Mouse (Mus musculus): ENCODE data around the gene Syngr4. TPM values are rescaled to one million over a fixed set of nuclear protein-coding genes. Genes with fewer than 3 reads are reported as not detected.

The Syngr4 gene
- polyA plus RNA-seq, 1 experiment = 2.0 TPM

DNA sequence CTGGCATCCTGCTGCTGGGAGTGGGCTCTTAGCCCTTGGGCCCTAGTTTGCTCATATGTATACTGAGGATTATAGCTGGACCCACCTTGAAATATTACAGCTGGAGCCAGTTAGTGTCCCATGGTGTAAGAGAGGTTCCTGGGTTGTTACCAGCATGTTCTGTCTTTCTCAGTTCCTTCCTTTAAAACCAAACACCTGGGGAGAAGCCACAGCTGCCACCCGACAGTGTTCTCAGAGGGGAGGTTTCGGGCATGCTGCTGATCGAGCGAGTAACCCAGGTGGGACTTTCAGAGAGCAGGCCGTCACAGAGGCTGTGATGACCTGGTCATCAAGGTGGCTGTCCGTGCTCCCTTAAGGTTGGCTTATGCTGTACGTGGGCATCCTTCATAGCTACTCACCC lies 19.6 kb downstream of the Syngr4 start:
- H3K27ac ChIP-seq (ENCODE audit: insufficient read depth, low read length) = no peak overlapping the region
- H3K9ac ChIP-seq (ENCODE audit: low read depth, poor library complexity, severe bottlenecking) = no peak overlapping the region
- H3K9me3 ChIP-seq (replicated peaks; ENCODE audit: control insufficient read depth, insufficient read depth, low read length, poor library complexity, severe bottlenecking) = no peaks in the 10 kb centered on the region
- TF ChIP-seq EP300 (IDR thresholded peaks at IDR 0.05; ENCODE audit: insufficient read depth, low read depth, low read length) = no peak
- no peak for TF ChIP-seq CTCF (IDR thresholded peaks at IDR 0.05; ENCODE audit: low read depth, low read length)
- no peak for TF ChIP-seq POLR2A (IDR thresholded peaks at IDR 0.05; ENCODE audit: insufficient read depth, low read length)
- no peaks in the 10 kb centered on the region for H3K27me3 ChIP-seq (ENCODE audit: control insufficient read depth, insufficient read depth, low read length, poor library complexity, severe bottlenecking)
- no peak overlapping the region for H3K4me3 ChIP-seq (ENCODE audit: low read depth, low read length)
- H3K4me1 ChIP-seq (ENCODE audit: control insufficient read depth, insufficient read depth, low read length) = no peaks in the 10 kb centered on the region
- peaks cover 16% of the 10 kb centered on the region for H3K36me3 ChIP-seq (ENCODE audit: control insufficient read depth, insufficient read depth, low read length, poor library complexity, severe bottlenecking)

DNA sequence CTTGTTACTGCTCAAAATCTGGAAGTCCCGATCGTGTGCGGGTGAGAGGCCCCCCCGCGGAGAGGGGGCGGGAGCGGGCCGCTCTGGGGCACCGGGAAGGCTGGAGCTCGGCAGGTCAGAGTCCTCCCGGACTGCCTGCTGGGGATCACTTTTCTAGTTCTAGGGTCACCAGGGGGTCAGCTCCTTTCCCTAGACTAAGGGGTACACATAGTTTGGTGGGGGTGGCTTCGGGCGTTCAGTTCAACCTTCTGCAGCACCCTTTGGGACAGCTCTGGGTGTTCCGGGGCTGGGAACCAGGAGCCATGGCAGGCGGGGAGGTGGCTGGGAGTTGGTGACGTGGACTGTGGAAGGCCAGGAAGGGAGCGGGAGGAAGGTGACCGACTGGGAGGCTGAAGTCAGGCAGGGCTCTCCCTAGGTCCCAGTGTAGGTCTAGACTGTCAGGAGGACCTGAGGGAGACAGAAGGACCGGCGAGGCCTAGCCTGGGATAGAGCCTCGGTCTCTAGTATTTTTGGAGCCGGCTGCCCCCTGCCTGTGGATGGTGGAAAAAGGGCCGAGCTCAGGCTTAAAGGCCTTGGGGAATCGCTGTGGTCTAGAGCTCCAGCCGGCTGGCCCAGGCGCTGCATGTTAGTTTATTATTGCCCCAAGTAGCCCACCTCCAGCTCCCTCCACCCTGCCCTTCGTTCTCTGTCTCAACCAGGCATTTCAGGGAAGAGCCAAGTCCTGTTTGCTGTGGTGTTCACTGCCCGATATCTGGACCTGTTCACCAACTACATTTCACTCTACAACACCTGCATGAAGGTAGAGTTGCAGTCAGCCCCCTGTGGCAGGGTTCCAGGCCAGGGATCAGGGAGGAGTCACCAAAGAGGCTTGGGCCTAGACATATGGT lies 23.2 kb downstream of the Syngr4 start:
- TF ChIP-seq CTCF (IDR thresholded peaks at IDR 0.05; ENCODE audit: low read depth, low read length) (no peak), EP300 (IDR thresholded peaks at IDR 0.05; ENCODE audit: insufficient read depth, low read depth, low read length) (no peak)
- H3K9ac ChIP-seq (ENCODE audit: low read depth, poor library complexity, severe bottlenecking) = peak overlapping the region; percentile 94
- H3K27ac ChIP-seq (ENCODE audit: insufficient read depth, low read length) = 0 out of 2 replicates have a peak overlapping the region, but pooled peaks have one; percentile 34
- H3K27me3 ChIP-seq (ENCODE audit: control insufficient read depth, insufficient read depth, low read length, poor library complexity, severe bottlenecking) = no peaks in the 10 kb centered on the region
- H3K4me1 ChIP-seq (ENCODE audit: control insufficient read depth, insufficient read depth, low read length) = no peaks in the 10 kb centered on the region
- H3K4me3 ChIP-seq (ENCODE audit: low read depth, low read length) = peak overlapping the region; percentile 94
- no peaks in the 10 kb centered on the region for H3K9me3 ChIP-seq (replicated peaks; ENCODE audit: control insufficient read depth, insufficient read depth, low read length, poor library complexity, severe bottlenecking)
- peaks cover 14% of the 10 kb centered on the region for H3K36me3 ChIP-seq (ENCODE audit: control insufficient read depth, insufficient read depth, low read length, poor library complexity, severe bottlenecking)

DNA sequence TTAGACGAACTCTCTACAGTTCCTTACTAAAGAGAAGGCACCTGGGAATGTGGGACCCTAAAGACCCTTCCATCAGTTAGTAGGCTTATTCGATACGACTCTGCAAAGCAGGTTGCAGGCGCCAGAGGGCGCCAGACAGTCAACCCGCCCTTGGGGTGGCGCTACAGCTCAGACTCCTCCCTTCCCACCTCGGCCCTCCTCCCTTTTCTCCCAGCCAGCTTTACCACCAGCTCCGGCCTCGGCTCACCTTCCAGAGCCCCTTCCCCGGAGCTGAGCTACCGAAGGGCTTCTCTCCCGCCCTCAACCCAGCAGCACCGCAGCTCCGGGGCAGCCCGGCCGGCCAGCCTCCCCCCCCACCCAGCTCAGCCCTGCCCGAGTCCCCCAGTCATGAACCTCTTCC lies 23.9 kb downstream of the Syngr4 start, which contains the start of gene Kdelr1:
Gene Kdelr1 (plus strand): TSS at position 149 of the 400 bp plus-strand sequence.
- Histone ChIP-seq H3K27ac (ENCODE audit: insufficient read depth, low read length) (0 out of 2 replicates have a peak within 1 kb of the TSS, but pooled peaks have one; percentile 34), H3K4me1 (ENCODE audit: control insufficient read depth, insufficient read depth, low read length) (no peaks in the 10 kb centered on the region), H3K36me3 (ENCODE audit: control insufficient read depth, insufficient read depth, low read length, poor library complexity, severe bottlenecking) (peaks cover 14% of the 10 kb centered on the region), H3K27me3 (ENCODE audit: control insufficient read depth, insufficient read depth, low read length, poor library complexity, severe bottlenecking) (no peaks in the 10 kb centered on the region), H3K9ac (ENCODE audit: low read depth, poor library complexity, severe bottlenecking) (peak within 1 kb of the TSS; percentile 94), H3K4me3 (ENCODE audit: low read depth, low read length) (peak within 1 kb of the TSS; percentile 94), H3K9me3 (replicated peaks; ENCODE audit: control insufficient read depth, insufficient read depth, low read length, poor library complexity, severe bottlenecking) (no peaks in the 10 kb centered on the region)
- TF ChIP-seq CTCF (IDR thresholded peaks at IDR 0.05; ENCODE audit: low read depth, low read length) (peak; percentile 95), POLR2A (IDR thresholded peaks at IDR 0.05; ENCODE audit: insufficient read depth, low read length) (peak; percentile 48), EP300 (IDR thresholded peaks at IDR 0.05; ENCODE audit: insufficient read depth, low read depth, low read length) (no peak)

DNA sequence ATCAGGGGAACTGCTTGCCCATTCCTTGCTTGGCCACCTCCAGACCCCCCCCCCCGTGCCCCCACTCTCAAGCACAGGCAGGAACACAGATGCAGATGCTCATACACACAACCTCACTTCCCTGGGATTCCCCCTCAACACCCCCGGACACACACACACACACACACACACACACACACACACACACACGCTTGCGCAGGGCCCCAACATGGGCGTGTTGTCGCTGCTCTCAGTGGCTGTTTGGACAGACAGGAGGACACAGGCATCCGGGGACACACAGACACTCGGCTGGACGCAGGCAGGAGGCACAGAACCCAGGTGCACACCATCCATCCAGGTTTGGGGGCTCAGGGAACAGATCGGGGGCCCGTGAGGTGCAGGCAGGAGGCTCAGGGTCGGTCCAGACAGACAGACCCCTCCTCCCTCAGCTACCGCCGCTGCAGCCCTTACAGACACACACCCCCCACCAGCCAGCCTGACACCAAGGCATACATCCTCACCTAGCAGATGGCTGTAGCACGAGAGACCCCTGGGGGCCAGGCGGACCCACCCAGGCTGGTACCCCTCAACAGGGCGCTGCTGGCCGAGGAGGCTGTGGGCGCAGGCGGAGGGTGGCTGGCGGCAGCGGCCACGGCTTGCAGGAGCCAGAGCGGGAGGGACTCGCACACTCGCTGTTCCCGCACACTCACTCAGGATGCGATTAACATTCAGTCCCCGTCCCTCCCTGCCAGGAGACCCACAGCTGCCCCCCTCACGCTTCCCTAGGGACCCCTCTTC lies 26.0 kb downstream of the Syngr4 start:
- Histone ChIP-seq H3K4me1 (ENCODE audit: control insufficient read depth, insufficient read depth, low read length) (peaks cover 5% of the 10 kb centered on the region), H3K9me3 (replicated peaks; ENCODE audit: control insufficient read depth, insufficient read depth, low read length, poor library complexity, severe bottlenecking) (no peaks in the 10 kb centered on the region), H3K9ac (ENCODE audit: low read depth, poor library complexity, severe bottlenecking) (peak overlapping the region; percentile 17; the same call in 1 of the 2 replicates), H3K27me3 (ENCODE audit: control insufficient read depth, insufficient read depth, low read length, poor library complexity, severe bottlenecking) (no peaks in the 10 kb centered on the region), H3K27ac (ENCODE audit: insufficient read depth, low read length) (no peak overlapping the region), H3K4me3 (ENCODE audit: low read depth, low read length) (peak overlapping the region; percentile 51), H3K36me3 (ENCODE audit: control insufficient read depth, insufficient read depth, low read length, poor library complexity, severe bottlenecking) (no peaks in the 10 kb centered on the region; the same call in 1 of the 2 replicates)
- TF ChIP-seq CTCF (IDR thresholded peaks at IDR 0.05; ENCODE audit: low read depth, low read length) (no peak), EP300 (IDR thresholded peaks at IDR 0.05; ENCODE audit: insufficient read depth, low read depth, low read length) (no peak), POLR2A (IDR thresholded peaks at IDR 0.05; ENCODE audit: insufficient read depth, low read length) (no peak)

DNA sequence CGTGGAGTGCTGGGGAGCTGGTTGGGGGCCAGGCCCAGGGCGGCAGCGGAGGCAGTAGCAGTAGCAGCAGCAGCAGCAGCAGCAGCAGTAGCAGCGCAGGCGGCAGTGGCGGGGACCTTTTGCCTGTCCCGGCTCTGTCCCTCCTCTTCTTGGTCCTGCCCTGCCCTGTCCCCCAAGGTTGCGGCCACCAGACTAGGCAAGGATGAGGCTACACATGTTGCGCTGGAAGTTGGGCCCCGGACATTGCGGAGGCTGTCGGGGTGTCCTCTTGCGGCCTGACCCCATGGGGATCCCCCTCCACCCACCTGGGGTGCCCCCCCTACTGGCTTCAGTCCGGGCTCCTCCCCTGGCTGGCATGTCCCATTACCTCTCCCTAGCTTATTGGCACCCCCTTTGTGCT lies 26.7 kb downstream of the Syngr4 start:
- no peaks in the 10 kb centered on the region for H3K27me3 ChIP-seq (ENCODE audit: control insufficient read depth, insufficient read depth, low read length, poor library complexity, severe bottlenecking)
- no peaks in the 10 kb centered on the region for H3K9me3 ChIP-seq (replicated peaks; ENCODE audit: control insufficient read depth, insufficient read depth, low read length, poor library complexity, severe bottlenecking)
- TF ChIP-seq CTCF (IDR thresholded peaks at IDR 0.05; ENCODE audit: low read depth, low read length) (no peak), EP300 (IDR thresholded peaks at IDR 0.05; ENCODE audit: insufficient read depth, low read depth, low read length) (no peak), POLR2A (IDR thresholded peaks at IDR 0.05; ENCODE audit: insufficient read depth, low read length) (no peak)
- peaks cover 5% of the 10 kb centered on the region for H3K4me1 ChIP-seq (ENCODE audit: control insufficient read depth, insufficient read depth, low read length)
- no peak overlapping the region for H3K9ac ChIP-seq (ENCODE audit: low read depth, poor library complexity, severe bottlenecking)
- no peaks in the 10 kb centered on the region for H3K36me3 ChIP-seq (ENCODE audit: control insufficient read depth, insufficient read depth, low read length, poor library complexity, severe bottlenecking)
- H3K4me3 ChIP-seq (ENCODE audit: low read depth, low read length) = no peak overlapping the region
- no peak overlapping the region for H3K27ac ChIP-seq (ENCODE audit: insufficient read depth, low read length)

Measured in ES-Bruce4 (cell line).